Mouse (Mus musculus) cortical plate, adult 2 months (tissue): ENCODE measurements around the gene Gkn3.

Experiments
- CTCF ChIP-seq: fragments of 200-500 bp; IDR thresholded peaks from 2 replicates; pipeline ENCODE4 v1.5.1; 2011; ENCODE audit warnings: mild to moderate bottlenecking, control low read depth, low read length; ENCODE audit not compliant: insufficient read depth; ENCODE audit errors: extremely low read depth
- POLR2A ChIP-seq: fragments of 200-500 bp; IDR thresholded peaks from 2 replicates; pipeline ENCODE4 v1.6.1; 2011; ENCODE audit warnings: mild to moderate bottlenecking, low read length, control low read depth; ENCODE audit not compliant: insufficient read depth; ENCODE audit errors: extremely low read depth

DNA sequence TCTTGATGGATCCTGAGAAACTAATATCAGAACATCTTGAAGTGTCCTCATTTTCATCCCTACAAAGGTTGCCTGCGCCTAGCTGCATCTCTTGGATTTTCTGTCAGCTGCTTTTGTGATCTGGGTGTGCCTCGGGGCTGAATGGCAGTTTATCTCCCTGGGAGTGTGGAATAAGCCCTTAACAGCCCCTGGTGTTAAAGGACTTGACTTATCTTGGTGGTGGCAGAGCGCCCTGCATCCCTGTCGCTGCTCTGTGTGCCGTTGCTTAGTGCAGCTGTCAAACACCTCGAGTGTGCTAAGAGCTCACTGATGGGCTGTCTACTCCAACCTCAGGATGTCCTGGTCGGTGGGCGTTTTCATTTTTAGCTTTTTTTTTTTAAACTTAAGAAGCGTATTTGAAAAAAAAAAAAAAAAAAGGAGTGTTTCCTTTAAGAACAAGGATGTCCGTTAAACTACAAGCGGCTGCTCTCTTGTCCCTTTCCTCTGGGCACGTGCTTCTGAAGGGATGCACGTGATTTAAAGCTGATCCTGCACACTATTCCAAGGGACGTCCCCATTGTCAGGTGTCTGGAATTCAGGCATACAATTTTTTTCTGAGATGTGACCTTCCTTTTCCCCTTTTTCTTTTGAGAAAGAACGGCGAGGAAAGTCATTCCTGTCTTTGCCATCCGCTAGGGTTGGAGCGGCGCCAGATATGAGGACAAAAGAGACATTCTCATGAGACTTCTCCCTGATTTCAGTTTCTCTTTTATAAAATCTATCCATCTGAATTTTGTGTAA, 35.5 kb upstream of the Gkn3 start:
- TF ChIP-seq CTCF (no peak), POLR2A (no peak)
